Mouse (Mus musculus): ENCODE measurements around the gene Phf12.

The Phf12 gene

GRCm38 (mm10) chr11:77982441-77982905 lies at the start of gene Phf12:
Phf12 (plus strand) TSS chr11:77982754.
- peak; percentile 99 for DNase-seq (ENCODE audit: low spot score)

- DNase-seq (ENCODE audit: low spot score) = peak; percentile 52
Measured at GRCm38 (mm10) chr11:77934111-77934521, 48.4 kb upstream of the Phf12 start.

- no peak for DNase-seq (ENCODE audit: low spot score)
Measured at GRCm38 (mm10) chr11:77934568-77935311, 47.8 kb upstream of the Phf12 start.

- DNase-seq (ENCODE audit: low spot score) = no peak
Measured at GRCm38 (mm10) chr11:77936846-77937245, 45.7 kb upstream of the Phf12 start.

GRCm38 (mm10) chr11:77937649-77938410 lies 44.7 kb upstream of the Phf12 start:
- no peak for DNase-seq (ENCODE audit: low spot score)

GRCm38 (mm10) chr11:77942230-77942629 lies 40.3 kb upstream of the Phf12 start:
- DNase-seq (ENCODE audit: low spot score) = no peak

- DNase-seq (ENCODE audit: low spot score) = peak; percentile 54
Measured at GRCm38 (mm10) chr11:77947860-77948259, 34.7 kb upstream of the Phf12 start.

GRCm38 (mm10) chr11:77950125-77950685 lies 32.3 kb upstream of the Phf12 start:
- DNase-seq (ENCODE audit: low spot score) = no peak

GRCm38 (mm10) chr11:77950797-77951228 lies 31.7 kb upstream of the Phf12 start:
- no peak for DNase-seq (ENCODE audit: low spot score)

GRCm38 (mm10) chr11:77953671-77954070 lies 28.9 kb upstream of the Phf12 start:
- DNase-seq (ENCODE audit: low spot score) = peak; percentile 65

GRCm38 (mm10) chr11:77956428-77956827 lies 26.1 kb upstream of the Phf12 start:
- DNase-seq (ENCODE audit: low spot score) = no peak

- no peak for DNase-seq (ENCODE audit: low spot score)
Measured at GRCm38 (mm10) chr11:77958268-77958667, 24.3 kb upstream of the Phf12 start.

GRCm38 (mm10) chr11:77958932-77959331 lies 23.6 kb upstream of the Phf12 start:
- DNase-seq (ENCODE audit: low spot score) = no peak

GRCm38 (mm10) chr11:77960199-77960598 lies 22.4 kb upstream of the Phf12 start:
- DNase-seq (ENCODE audit: low spot score) = no peak

- DNase-seq (ENCODE audit: low spot score) = no peak
Measured at GRCm38 (mm10) chr11:77960898-77961297, 21.7 kb upstream of the Phf12 start.

GRCm38 (mm10) chr11:77962946-77963345 lies 19.6 kb upstream of the Phf12 start:
- DNase-seq (ENCODE audit: low spot score) = no peak

GRCm38 (mm10) chr11:77964415-77965095 lies 18.0 kb upstream of the Phf12 start:
- DNase-seq (ENCODE audit: low spot score) = no peak

- DNase-seq (ENCODE audit: low spot score) = peak; percentile 85
Measured at GRCm38 (mm10) chr11:77965101-77966036, 17.2 kb upstream of the Phf12 start.

GRCm38 (mm10) chr11:77966037-77966391 lies 16.5 kb upstream of the Phf12 start:
- DNase-seq (ENCODE audit: low spot score) = no peak

- DNase-seq (ENCODE audit: low spot score) = peak; percentile 96
Measured at GRCm38 (mm10) chr11:77967114-77967513, 15.4 kb upstream of the Phf12 start.

GRCm38 (mm10) chr11:77968786-77969185 lies 13.8 kb upstream of the Phf12 start:
- no peak for DNase-seq (ENCODE audit: low spot score)
